Mouse (Mus musculus) limb, embryonic 14.5 days (tissue): ENCODE results near the gene Slc4a5. TPM values are rescaled to one million over a fixed set of nuclear protein-coding genes. Genes with fewer than 3 reads are reported as not detected.

ENCODE experiments used
- ATAC-seq: fragments of 200-750 bp; cut with Nextera tagmentation; 2 replicates; pipeline ENCODE4 v1.8.0; 2017; ENCODE audit warnings: low read depth, moderate number of reproducible peaks, moderate TSS enrichment; ENCODE audit not compliant: low FRiP score
- DNase-seq: peaks from one replicate; pipeline ENCODE4 v3.0.0-alpha.2; 2015; ENCODE audit warnings: low spot score
- H3K27ac ChIP-seq: fragments of 300-500 bp; sonication (generic); replicated peaks from 2 replicates; pipeline ENCODE4 v1.5.1; 2014; ENCODE audit warnings: low read depth, mild to moderate bottlenecking, low read length, moderate library complexity, mixed read lengths
- H3K27me3 ChIP-seq: fragments of 300-500 bp; sonication (generic); 2 replicates; pipeline ENCODE4 v1.6.1; 2014; ENCODE audit warnings: low read length, mixed read lengths; ENCODE audit not compliant: control insufficient read depth, insufficient read depth
- H3K36me3 ChIP-seq: fragments of 300-500 bp; sonication (generic); 2 replicates; pipeline ENCODE4 v1.6.1; 2014; ENCODE audit warnings: mild to moderate bottlenecking, low read length, moderate library complexity, mixed read lengths; ENCODE audit not compliant: control insufficient read depth, insufficient read depth
- H3K4me1 ChIP-seq: fragments of 300-500 bp; sonication (generic); 2 replicates; pipeline ENCODE4 v1.6.1; 2014; ENCODE audit warnings: antibody characterized with exemption, low read length, mixed read lengths; ENCODE audit not compliant: control insufficient read depth, insufficient read depth
- H3K4me2 ChIP-seq: fragments of 300-500 bp; sonication (generic); replicated peaks from 2 replicates; pipeline ENCODE4 v1.6.1; 2014; ENCODE audit warnings: low read depth, mild to moderate bottlenecking, low read length, moderate library complexity; ENCODE audit not compliant: severe bottlenecking
- H3K4me3 ChIP-seq: fragments of 300-500 bp; sonication (generic); replicated peaks from 2 replicates; pipeline ENCODE4 v1.5.1; 2014; ENCODE audit warnings: low read length
- H3K9ac ChIP-seq: fragments of 300-500 bp; sonication (generic); 2 replicates; pipeline ENCODE4 v1.6.1; 2014; ENCODE audit warnings: mild to moderate bottlenecking, low read depth, low read length, moderate library complexity; ENCODE audit not compliant: severe bottlenecking
- H3K9me3 ChIP-seq: fragments of 300-500 bp; sonication (generic); 2 replicates; pipeline ENCODE4 v1.6.1; 2016; ENCODE audit warnings: low read length; ENCODE audit not compliant: control insufficient read depth
- POLR2A ChIP-seq: fragments of 200-500 bp; IDR thresholded peaks from 2 replicates; pipeline ENCODE4 v1.8.0; 2012; ENCODE audit warnings: inconsistent platforms, mild to moderate bottlenecking, moderate library complexity, borderline replicate concordance; ENCODE audit not compliant: insufficient read depth, insufficient read length; ENCODE audit errors: extremely low read depth
- WGBS: fragments of 180-500 bp; shearing (Covaris S2); extraction: QIAGEN DNeasy Blood & Tissue Kit; methylation state at CpG from one replicate; pipeline ENCODE4 v1.1.7; 2014; 5-methylcytosine and 5-hydroxymethylcytosine counted together
- polyA plus RNA-seq, 2 experiments: library from polyadenylated mRNA; depleted of rRNA in 1 of 2; stranded (reverse) in 1 of 2; unstranded in 1 of 2; fragments of >200 nt; fragmentation: Nextera tagmentation in 1 of 2; extraction: Ambion mirVana in 1 of 2; gene quantifications; 2 replicates each; pipeline versions ENCODE4 v1.2.1 to v1.2.3; 2012 to 2014

Slc4a5 gene
- polyA plus RNA-seq, 2 experiments = 0.13 to 0.25 TPM

GRCm38 (mm10) chr6:83265653-83266052 is 46.0 kb downstream of the Slc4a5 start:
- peaks cover 4% of the 10 kb centered on the region for H3K4me1 ChIP-seq
- TF ChIP-seq POLR2A = no peak
- no peak overlapping the region for H3K4me3 ChIP-seq
- H3K27ac ChIP-seq = no peak overlapping the region
- no peak overlapping the region for H3K9ac ChIP-seq
- H3K27me3 ChIP-seq = no peaks in the 10 kb centered on the region
- DNase-seq = no peak
- ATAC-seq = no peak
- no peaks in the 10 kb centered on the region for H3K36me3 ChIP-seq
- no peak overlapping the region for H3K4me2 ChIP-seq
- 73% methylated on average over 4 of the region's 4 CpGs for WGBS
- H3K9me3 ChIP-seq = no peaks in the 10 kb centered on the region

- H3K27me3 ChIP-seq = no peaks in the 10 kb centered on the region
- DNase-seq (no peak), ATAC-seq (no peak)
- 0 out of 2 replicates have a peak overlapping the region, but pooled peaks have one; percentile 35 for H3K9ac ChIP-seq
- H3K4me3 ChIP-seq = peak overlapping the region; percentile 35
- H3K36me3 ChIP-seq = no peaks in the 10 kb centered on the region
- H3K4me1 ChIP-seq = peaks cover 4% of the 10 kb centered on the region
- H3K9me3 ChIP-seq = no peaks in the 10 kb centered on the region
- peak overlapping the region; percentile 40 for H3K4me2 ChIP-seq
- H3K27ac ChIP-seq = 0 out of 2 replicates have a peak overlapping the region, but pooled peaks have one; percentile 33
- TF ChIP-seq POLR2A = no peak
- WGBS = 66% methylated on average over 4 of the region's 4 CpGs
Measured at GRCm38 (mm10) chr6:83267616-83268015, 48.0 kb downstream of the Slc4a5 start.

DNA sequence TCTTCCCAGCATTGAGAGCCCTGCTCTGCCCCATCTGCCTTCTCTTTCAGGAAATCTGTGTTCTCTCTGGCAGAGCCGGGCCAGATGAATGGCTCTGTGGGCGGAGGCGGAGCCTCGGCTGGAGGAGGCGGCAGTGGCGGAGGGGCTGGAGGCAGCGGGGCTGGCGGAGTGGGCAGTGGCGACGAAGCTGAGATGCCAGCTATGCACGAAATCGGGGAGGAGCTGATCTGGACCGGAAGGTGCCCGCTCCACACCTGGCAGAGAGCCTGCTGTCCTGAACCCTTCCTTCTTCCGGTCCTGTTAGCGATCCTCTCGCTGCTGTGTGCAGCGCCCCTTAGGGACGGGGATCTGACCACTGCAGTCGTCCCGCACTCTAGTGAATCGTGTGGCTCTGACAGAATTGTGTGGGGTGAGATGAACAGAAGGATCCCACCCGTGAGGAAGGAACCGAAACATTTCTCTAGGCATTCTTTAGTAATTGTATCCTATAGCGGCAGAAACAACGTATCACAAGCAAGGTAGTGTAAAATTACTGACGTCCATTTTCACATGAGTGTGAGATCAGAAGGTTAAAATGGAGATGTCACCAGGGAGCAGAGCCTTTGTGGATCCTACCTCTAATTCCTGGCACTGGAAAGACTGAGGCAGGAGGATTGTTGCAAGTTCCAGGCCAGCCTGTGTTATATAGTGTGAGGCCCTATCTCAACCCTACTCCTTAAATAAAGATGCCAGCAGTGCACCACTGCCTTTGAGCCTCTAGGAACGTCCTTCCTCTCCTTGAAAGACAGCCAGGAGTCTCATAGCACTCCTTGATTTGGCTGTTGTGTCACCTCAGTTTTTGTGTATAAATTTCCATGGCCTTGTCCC is 48.7 kb downstream of the Slc4a5 start:
- peak overlapping the region; percentile 22 for H3K27ac ChIP-seq
- no peaks in the 10 kb centered on the region for H3K9me3 ChIP-seq
- no peaks in the 10 kb centered on the region for H3K36me3 ChIP-seq
- peak; percentile 89 for DNase-seq
- H3K27me3 ChIP-seq = no peaks in the 10 kb centered on the region
- peak overlapping the region; percentile 35 for H3K9ac ChIP-seq
- peaks cover 4% of the 10 kb centered on the region for H3K4me1 ChIP-seq
- H3K4me2 ChIP-seq = peak overlapping the region; percentile 40
- peak; percentile 91 for ATAC-seq
- 2% methylated on average over 18 of the region's 28 CpGs for WGBS
- 0 out of 2 replicates have a peak, but pooled peaks have one; percentile 15 for TF ChIP-seq POLR2A
- H3K4me3 ChIP-seq = peak overlapping the region; percentile 35

- no peak for DNase-seq
Measured at GRCm38 (mm10) chr6:83273733-83274132, 54.1 kb downstream of the Slc4a5 start.

GRCm38 (mm10) chr6:83277151-83277550 is 57.5 kb downstream of the Slc4a5 start:
- H3K27ac ChIP-seq = no peak overlapping the region
- ATAC-seq (no peak), DNase-seq (no peak)
- no peak overlapping the region for H3K9ac ChIP-seq
- H3K4me3 ChIP-seq = no peak overlapping the region
- H3K9me3 ChIP-seq = no peaks in the 10 kb centered on the region
- H3K36me3 ChIP-seq = no peaks in the 10 kb centered on the region
- H3K4me2 ChIP-seq = no peak overlapping the region
- no peak for TF ChIP-seq POLR2A
- 73% methylated on average over 13 of the region's 13 CpGs for WGBS
- no peaks in the 10 kb centered on the region for H3K27me3 ChIP-seq
- H3K4me1 ChIP-seq = no peaks in the 10 kb centered on the region

More at GRCm38 (mm10) chr6:83273733-83274132, 54.1 kb downstream of the Slc4a5 start:
- Histone ChIP-seq H3K27me3 (no peaks in the 10 kb centered on the region), H3K4me1 (no peaks in the 10 kb centered on the region), H3K9ac (no peak overlapping the region), H3K4me2 (no peak overlapping the region), H3K27ac (no peak overlapping the region), H3K9me3 (no peaks in the 10 kb centered on the region), H3K36me3 (no peaks in the 10 kb centered on the region), H3K4me3 (no peak overlapping the region)
- ATAC-seq = no peak
- no peak for TF ChIP-seq POLR2A
- 89% methylated on average over 11 of the region's 11 CpGs for WGBS
